Mouse (Mus musculus) gastrocnemius, postnatal 36 days (tissue): Measurements from ENCODE around the gene Ebf1. TPM values are rescaled to one million over a fixed set of nuclear protein-coding genes. Genes with fewer than 3 reads are reported as not detected.

Experiments used
- total RNA-seq, 2 experiments: library from RNA; stranded (reverse); gene quantifications; 2 replicates each; pipeline ENCODE4 v1.2.3; 2021

Gene Ebf1
- total RNA-seq, 2 experiments from 2014 or later, result 9.5 to 10.0 TPM

Other genes starting within 250 kb of the Ebf1 start
- gene Il12b, start 217.3 kb upstream of the Ebf1 start, total RNA-seq, result not detected
- 10 to 100 TPM; 22.4 to 28.9 TPM for gene Ublcp1, start 146.8 kb upstream of the Ebf1 start, total RNA-seq
- gene Rnf145, start 98.4 kb upstream of the Ebf1 start, total RNA-seq, result 1 to 10 TPM; 7.0 to 7.1 TPM